Mouse (Mus musculus): ENCODE results near the gene Adcy5.
A peak's percentile ranks its signal among the peaks of the same experiment; 100 is the strongest.

Adcy5 gene

DNA sequence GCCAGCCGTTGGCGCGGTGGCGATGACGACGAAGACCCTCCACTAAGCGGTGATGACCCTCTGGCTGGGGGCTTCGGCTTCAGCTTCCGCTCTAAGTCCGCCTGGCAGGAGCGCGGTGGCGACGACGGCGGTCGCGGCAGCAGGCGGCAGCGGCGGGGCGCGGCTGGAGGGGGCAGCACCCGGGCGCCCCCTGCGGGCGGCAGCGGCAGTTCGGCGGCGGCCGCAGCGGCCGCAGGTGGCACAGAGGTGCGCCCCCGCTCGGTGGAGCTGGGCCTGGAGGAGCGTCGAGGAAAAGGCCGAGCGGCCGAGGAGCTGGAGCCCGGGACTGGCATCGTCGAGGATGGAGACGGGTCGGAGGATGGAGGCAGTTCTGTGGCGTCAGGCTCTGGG is 1.6 kb downstream of the Adcy5 start:
- peak; percentile 47 for DNase-seq (ENCODE audit: low read depth, low spot score)

DNA sequence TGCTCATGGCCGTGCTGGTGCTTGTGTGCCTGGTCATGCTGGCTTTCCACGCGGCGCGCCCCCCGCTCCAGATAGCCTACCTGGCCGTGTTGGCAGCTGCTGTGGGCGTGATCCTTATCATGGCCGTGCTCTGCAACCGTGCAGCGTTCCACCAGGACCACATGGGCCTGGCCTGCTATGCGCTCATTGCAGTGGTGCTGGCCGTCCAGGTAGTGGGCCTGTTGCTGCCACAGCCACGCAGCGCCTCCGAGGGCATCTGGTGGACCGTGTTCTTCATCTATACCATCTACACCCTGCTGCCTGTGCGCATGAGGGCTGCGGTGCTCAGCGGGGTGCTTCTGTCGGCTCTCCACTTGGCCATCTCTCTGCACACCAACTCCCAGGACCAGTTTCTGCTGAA is 2.2 kb downstream of the Adcy5 start:
- DNase-seq (ENCODE audit: low read depth, low spot score), result no peak

DNA sequence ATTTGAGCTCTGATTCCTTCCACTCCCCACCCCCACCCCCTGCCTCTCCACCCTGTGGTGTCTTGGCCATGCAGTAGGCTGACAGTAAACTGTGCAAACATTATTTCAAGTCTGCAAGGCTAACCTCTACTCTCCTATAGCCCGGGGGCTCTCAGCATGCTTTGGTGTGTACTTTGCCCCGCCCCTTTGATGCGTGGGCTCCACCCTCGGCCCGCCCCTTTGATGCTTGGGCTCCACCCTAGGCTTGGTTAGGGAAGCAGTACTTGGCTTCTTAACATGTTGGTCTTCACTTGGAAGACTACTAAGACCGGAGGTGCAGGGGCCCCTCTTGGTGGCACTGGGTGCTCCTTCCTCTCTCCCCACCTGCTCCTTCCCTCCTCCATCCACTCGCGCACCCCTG is 4.9 kb downstream of the Adcy5 start:
- DNase-seq (ENCODE audit: low read depth, low spot score), result no peak

DNA sequence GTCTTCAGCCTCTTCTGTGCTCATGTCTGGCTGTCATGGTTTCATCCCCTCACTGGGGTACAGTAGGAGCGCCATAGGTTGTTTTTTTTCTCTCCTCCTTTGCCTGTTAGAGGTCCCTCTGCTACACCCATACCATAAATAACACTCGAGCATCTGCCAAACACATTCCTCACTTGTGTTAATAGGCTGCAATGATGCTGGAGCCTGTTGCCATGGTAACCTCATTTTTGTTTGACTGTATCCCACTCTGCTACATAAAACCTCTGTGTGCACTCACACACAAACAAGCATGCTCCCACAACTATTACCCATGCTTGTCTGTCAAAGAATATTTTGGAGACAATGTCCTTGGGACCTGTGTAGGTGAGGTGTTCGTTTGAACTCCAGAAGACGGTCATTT is 5.3 kb downstream of the Adcy5 start:
- DNase-seq (ENCODE audit: low read depth, low spot score), result no peak

DNA sequence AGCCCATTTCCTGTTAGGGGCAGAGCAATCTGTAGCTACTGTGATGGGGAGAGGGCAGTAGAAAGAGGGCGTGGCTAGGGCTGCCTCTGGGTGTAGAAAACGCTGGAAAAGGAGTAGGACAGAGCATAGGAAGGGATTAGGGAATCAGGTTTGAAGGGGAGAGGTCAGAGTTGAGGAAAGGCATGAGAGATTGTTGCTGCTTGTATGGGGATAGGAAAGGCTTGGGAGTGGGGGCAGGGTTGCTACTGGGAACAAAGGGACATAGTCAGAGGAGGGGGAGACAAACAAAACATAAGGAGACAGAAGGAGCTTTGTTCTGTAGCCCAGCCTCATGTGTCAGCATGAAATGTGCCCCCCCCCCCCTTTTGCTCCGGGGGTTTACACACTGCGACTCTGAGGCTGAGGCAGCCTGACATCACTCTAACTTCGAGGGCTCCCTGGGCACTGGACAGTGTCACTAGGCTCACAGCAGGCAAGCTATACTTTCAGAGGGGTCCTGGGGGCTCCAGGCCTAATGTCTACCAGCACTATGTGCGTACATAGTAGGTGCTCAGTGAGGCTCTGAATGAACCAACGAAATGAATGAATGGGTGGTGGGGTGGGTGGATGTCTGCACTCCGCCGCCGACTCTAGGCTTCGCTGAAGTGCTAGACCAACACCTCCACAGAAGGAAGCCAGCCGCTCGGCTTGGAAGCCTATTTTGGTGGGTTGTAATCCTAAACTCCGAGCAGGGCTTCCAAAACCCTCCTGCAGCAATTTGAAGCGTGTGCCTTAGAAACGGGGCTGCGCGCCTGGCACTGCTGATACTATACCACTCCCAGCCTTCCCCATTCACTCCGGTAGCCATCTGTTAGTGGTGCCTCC is 9.9 kb downstream of the Adcy5 start:
- no peak for DNase-seq (ENCODE audit: low read depth, low spot score)

DNA sequence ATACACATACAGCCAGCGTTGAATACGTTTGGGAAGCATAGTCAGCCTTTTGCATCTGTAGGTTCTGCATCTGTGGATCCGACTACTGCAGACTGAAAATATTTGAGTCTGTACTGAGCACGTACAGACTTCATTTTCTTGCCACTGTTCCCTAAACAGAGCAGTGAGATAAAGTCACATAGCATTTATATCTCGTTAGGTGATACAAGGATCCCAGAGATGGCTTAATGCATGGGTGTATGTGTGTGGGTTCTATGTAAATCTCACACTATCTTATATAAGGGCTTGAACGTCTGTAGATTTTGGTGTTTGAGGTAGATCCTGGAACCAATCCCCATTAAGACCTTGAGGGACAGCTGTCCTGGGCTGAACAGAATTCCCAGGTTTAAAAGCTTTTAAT is 10.7 kb downstream of the Adcy5 start:
- DNase-seq (ENCODE audit: low read depth, low spot score), result no peak

DNA sequence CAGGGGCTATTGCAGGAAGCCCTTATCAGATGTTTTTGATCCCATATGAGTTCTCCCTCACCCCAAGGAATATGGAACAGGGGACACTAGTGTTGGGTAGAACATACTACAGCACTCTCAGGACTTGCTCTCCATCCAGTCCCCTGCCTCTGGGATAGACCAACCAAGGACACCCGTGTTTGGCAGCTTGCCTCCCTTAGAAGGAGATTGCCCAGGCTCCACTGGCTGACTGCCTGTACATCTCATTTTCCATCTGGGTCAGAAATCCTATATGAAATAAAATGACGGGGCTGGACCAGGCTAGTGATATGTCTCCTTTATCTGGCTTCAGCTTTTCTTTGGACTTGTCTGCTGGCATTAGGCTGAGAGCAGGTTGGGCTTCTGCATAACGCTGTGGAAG is 11.1 kb downstream of the Adcy5 start:
- DNase-seq (ENCODE audit: low read depth, low spot score), result no peak

DNA sequence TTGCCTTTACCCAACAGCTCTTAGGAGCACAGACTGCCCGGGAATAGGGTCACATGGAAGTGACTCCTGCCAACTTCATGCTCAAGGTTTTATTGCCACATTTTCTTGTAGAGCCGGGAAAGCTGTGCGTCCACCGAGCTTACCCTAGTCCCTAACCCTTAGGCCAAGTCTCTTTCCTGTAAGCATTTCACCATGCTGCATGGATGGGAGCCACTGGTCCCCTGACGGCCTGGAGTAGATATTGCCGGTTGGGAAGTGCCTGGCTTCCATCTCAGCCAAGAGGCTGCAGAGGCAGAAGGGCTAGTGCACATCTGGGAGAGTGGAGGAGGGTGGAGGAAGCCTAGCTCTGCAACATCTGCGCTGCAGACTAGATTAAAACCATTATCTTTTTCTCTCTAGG is 14.8 kb downstream of the Adcy5 start:
- DNase-seq (ENCODE audit: low read depth, low spot score), result no peak

DNA sequence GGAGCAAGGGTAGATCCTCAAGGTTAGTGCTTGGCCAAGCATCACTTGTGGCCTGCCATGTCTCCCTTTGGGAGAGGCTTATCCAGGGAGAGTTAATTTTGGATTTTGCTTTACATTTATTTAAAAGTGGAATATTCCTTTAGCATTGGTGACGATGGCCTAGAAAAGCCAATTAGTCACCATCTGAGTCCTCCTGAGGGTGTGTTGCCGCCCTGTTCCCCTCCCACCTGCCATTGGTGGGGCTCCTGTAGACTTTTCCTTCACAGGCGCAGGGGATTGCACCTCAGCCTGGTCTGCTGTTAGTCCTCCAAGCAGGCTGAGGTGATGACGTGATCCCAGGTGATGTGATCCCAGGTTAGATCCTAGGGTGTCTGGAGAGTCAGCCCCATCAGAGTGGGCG is 17.5 kb downstream of the Adcy5 start:
- no peak for DNase-seq (ENCODE audit: low read depth, low spot score)

DNA sequence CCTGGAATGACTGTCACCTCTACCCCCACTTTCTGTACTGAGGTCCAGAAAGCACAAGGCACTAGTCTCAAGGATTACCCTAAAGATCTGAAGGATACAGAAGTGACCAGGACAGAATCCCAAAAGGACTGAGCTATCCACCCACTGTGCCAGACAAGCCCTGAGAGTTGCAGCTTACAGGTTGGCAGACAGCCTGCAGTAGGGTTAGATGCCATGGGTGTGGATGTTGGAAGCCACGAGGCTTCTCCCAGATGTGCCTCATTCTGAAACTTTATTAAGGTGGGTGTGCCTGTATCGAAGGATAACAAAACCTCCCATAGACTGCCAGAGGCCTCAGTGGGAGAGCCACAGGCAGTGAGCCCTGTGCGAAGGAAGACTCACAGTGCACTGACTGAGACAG is 23.8 kb downstream of the Adcy5 start:
- DNase-seq (ENCODE audit: low read depth, low spot score), result no peak

DNA sequence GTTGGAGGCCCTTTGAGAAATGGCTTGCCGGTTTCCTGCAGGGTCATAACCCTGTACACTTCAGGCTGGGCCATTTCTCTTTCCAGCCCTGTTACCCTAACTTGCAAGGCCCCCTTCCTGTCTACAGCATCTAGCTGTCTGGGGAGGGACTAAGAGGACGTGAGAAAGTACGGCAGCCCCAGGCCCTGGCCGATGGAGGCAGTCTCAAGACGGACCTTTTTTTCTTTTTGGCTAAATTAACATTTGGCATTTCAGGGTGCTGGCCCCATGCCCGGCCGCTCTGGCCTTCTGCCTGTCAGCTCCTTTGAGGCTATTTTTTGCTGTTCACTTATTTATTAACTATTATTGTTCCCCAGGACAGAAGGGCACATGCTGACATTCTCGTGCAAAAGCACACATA is 24.4 kb downstream of the Adcy5 start:
- DNase-seq (ENCODE audit: low read depth, low spot score), result no peak

DNA sequence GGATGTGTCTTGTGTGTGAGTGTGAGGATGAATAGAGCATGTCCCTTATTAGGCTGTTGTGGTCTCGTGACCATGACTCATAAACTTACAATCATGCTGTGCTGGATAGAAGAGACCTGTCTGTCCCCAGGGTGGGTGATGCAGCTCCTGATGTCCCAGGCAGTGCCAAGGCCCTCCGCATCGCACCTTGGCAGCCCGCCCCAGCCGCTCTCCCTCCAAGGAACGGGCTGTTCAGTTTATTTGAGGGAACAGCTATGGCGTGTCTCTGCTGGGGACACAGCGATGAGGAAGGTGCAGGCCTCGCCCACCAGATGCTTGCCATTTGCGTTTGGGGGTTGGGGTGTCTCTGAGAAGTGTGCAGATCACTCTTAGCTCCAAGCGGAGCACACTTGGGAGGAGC is 28.5 kb downstream of the Adcy5 start:
- DNase-seq (ENCODE audit: low read depth, low spot score), result no peak

DNA sequence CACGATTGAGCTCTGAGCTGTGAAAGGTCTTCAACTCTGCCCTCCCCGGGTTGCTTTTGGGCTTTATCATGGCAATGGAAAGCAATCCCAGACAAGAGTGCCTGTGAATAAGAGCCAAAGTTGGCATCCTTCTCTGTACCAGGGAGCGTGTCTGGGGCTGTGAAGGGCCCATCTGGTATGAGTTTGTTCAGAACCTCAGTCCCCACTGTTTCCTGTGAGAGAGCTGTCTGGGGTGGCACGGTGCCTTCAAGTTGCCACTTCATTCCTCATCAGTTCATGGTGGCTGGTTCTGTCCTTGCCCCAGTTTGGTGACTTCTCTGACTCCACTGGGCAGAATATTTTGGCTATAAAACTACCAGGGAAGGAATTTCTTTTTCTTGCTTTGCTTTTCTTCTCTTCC is 33.4 kb downstream of the Adcy5 start:
- DNase-seq (ENCODE audit: low read depth, low spot score), result no peak

DNA sequence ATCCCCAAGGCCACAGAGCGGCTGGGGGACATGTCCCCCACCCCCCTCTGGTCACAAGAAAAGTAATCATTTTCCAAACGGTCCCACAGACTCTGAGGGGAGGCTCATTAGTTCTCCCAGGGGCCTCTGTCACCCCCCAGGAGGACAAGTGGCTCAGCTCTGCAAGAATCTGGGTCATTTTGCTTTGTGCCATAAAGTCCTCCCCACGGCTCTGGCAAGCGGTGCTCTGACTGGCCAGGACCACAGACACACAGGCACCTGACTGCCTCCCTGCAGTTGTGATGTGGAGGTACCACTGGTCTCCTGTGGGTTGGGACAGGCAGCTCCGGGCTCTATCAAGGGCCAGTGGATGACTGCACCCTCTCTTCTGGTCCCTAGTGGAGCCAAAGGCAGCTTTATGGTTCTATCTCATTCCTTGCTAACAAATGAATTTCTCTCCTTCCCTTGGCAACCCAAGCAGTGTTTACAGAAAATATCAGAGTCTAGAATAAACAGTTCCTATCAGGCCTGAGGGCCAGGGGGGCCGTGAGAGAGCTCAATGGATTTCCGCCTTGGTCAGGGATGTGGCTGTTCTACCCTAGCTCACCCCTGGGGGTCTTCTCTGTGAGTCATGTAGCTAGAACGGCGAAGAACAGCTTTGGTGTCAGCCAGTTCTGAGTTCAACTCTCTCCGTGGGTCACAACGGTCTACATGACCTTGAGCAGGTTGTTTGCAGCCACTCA is 34.9 kb downstream of the Adcy5 start:
- DNase-seq (ENCODE audit: low read depth, low spot score), result no peak

DNA sequence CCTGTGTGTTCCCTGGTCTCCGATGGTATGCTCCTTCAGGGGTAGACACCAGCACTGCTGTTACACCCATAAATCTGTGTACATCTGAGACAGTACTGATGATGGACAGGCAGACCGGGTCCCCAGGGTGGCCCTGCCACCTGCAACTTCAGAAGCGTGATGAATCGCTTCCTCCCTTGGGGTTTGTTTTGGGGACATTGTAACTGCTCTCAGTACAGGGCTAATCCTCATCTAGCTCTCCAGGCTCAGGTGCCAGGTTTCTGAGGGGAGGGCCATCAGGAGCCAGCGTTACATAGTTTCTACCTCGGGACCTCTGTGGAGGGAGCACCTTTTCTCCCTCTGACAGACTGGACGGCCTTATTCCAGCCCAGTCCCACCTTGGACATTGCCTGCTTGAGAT is 36.1 kb downstream of the Adcy5 start:
- DNase-seq (ENCODE audit: low read depth, low spot score), result no peak

DNA sequence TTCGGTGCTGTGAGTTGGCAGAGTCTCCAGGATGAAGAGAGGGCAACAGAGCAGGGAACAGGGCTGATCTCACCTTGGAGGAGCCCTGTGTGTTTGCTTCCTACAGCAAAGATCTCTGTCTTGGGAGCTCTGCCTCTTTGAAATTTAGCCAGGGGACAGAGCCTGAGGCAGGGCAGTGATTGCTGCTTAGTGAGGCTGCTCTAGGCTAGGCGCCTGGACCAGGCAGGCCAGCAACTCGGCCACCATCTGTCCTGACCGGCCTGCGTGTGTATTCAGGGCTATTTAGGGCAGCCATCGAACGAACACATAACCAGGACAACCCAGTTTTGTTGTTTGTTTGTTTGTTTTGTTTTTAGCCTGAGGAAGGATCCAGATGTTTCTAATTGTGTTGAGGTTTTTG is 36.6 kb downstream of the Adcy5 start:
- DNase-seq (ENCODE audit: low read depth, low spot score), result no peak

DNA sequence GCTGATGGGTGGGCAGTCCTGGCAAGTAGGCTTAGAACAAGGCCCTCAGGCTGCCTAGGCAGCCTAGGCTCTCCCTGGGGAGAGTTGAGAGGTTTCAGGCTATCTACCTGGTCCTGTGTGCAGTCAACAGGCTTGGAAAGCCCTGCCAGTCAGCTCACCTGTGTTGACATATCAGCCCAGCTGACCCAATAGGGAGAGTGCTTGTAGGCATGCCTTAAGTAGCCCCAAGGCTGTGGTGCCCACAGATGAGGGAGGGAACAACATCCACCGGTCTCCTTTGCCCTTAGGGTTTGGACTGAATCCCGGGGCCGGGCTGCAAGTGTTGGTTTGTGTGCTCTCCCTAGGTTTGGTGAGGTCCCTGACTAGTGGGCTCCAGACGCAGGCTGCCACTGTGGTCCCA is 37.8 kb downstream of the Adcy5 start:
- no peak for DNase-seq (ENCODE audit: low read depth, low spot score)

DNA sequence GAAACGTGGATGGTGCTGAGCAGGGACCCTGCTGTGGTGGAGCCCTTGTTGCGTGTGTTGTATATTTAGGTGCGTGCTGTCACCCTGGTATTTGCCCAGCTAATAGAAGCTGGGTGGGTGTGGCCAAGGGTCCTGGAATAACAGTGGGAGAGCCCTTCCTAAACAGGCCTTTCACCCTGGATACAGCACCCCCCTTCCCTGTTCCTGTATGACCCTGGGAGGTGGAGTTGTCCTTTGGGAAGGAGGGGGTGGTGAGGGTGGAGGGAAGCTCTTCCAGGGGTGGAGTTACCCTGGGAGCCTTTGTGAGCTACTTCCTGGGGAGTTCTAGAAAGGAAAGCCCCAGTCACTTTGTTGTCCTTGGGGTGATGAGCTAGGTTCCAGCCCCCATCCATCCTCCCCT is 38.7 kb downstream of the Adcy5 start:
- DNase-seq (ENCODE audit: low read depth, low spot score), result no peak

DNA sequence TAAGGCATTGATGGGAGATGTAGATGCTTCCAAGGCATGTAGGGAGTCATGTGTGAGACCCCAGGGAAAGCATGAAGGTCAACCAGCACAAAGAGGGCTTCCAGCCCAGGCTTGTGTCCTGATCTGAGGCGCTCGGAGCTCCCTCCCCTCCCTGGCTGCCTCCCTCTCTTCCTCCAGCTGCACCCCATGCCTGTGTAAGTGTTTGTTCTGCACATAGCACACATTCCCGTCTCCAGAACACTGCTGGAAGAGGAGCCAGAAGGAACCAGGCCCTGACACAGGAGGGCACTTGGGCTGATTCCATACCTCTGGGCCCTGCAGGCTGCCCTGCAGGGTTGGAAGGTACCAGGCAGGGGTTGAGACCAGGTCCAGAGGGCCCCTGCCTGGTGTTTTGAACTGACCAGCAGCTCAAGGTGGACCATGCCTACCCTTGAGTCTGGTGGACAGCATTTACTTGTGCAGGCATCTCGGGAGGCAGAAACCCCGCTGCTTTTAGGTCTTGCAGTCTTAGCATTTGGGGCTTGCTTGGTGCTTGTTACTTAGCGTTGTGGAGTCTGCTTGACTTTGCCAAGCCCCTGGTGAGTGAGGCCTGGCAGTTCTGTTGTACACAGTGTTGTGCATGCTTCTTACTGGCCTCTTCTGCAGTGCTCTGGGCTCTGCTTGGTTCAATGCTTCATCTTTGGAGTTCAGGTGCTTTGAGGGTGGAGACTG is 45.2 kb downstream of the Adcy5 start:
- DNase-seq (ENCODE audit: low read depth, low spot score), result no peak

DNA sequence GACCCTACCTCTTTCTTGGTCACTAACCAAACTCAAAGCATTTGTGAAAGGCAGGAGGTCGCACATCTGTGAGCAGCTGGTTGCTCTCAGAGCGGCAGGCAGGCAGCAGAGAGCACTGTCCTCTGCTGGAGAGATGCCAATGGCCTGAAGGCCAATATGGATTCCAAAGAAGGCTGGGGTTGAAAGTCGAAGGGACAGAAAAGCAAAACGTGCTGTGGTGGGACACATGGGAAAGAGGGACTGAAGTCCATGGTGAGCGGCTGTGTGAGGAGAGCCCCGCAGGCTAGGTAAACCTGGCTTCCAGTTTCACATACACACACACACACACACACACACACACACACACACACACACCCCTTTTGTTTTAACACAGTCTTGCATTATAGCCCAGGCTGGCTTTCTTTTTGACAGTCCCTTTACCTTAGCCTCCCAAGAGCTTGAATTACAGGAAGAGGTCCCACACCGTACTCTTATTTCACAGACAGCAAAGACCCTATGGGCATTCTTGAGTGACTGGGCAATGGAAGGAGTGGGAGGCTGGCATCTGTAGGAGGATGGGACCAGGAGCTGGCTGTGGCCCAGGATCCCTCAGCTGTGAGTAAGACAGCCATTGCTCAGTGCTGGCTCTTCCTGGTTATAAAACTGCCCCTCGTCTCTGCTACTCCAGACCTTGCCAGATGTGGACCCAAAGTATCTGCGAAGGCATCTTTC is 45.9 kb downstream of the Adcy5 start:
- no peak for DNase-seq (ENCODE audit: low read depth, low spot score)

DNA sequence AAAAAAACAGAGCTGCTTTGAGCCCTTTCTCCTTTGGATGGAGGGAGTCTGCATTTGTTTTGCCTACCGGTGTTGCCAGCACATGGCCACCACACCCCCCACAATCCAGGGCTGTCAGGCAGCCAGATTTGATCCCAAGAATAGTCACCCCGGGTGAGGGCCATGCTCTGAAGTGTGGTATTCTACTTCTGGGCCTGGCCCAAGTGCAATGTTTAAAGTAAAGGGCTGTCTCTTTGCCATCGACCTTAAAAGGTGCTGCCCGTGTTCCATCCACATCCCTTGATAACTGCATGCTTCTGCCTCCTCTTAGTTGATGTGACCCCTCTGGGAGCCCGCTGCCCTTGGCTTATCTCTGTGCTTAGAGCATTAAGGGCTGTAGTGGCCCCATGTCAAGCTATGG is 46.6 kb downstream of the Adcy5 start:
- DNase-seq (ENCODE audit: low read depth, low spot score), result no peak

DNA sequence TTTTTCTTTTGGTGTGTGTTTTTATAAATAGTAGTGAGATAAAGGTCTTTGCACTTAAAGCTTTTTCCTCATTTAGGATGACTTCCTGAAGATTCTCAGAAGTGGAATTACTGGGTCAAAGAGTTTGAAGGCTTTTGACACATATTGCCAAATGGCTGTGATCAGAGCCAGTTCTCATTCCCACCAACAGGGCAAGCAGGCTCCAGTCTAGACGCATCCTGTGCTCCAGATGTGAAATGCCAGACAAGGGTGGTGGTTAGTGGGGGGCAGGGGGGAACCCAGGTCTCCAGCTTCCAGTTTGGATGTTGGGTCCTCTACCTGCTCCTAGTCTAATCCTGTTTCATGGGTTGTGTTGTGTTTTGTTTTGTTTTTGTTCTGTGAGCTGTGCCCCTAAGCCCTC is 48.8 kb downstream of the Adcy5 start:
- no peak for DNase-seq (ENCODE audit: low read depth, low spot score)
